Mouse (Mus musculus): ENCODE data around the gene Sptbn4. TPM values are rescaled to one million over a fixed set of nuclear protein-coding genes. Genes with fewer than 3 reads are reported as not detected.

Gene Sptbn4
- polyA plus RNA-seq, 1 experiment from 2014 or later, result 1.00 TPM

Other genes starting within 250 kb of the Sptbn4 start
- 8.5 and 10.8 TPM in 2 replicates for gene Itpkc, start 219.0 kb downstream of the Sptbn4 start, polyA plus RNA-seq (2014; fragmentation: Nextera tagmentation; extraction: Ambion mirVana)
- gene Coq8b, start 214.7 kb downstream of the Sptbn4 start, polyA plus RNA-seq (2014; fragmentation: Nextera tagmentation; extraction: Ambion mirVana), result 19.7 and 20.5 TPM in 2 replicates
- gene Numbl, start 189.3 kb downstream of the Sptbn4 start, polyA plus RNA-seq (2014; fragmentation: Nextera tagmentation; extraction: Ambion mirVana), result 15.0 and 16.5 TPM in 2 replicates
- 178 and 189 TPM in 2 replicates for gene Ltbp4, start 110.0 kb downstream of the Sptbn4 start, polyA plus RNA-seq (2014; fragmentation: Nextera tagmentation; extraction: Ambion mirVana)
- 41.5 and 41.6 TPM in 2 replicates for gene Shkbp1, start 91.7 kb downstream of the Sptbn4 start, polyA plus RNA-seq (2014; fragmentation: Nextera tagmentation; extraction: Ambion mirVana)
- 0.53 and 1.9 TPM in 2 replicates for gene Gm20479, start 90.3 kb downstream of the Sptbn4 start, polyA plus RNA-seq (2014; fragmentation: Nextera tagmentation; extraction: Ambion mirVana)
- gene Blvrb, start 292 bp upstream of the Sptbn4 start, polyA plus RNA-seq (2014; fragmentation: Nextera tagmentation; extraction: Ambion mirVana), result 67.3 and 78.3 TPM in 2 replicates
- 29.5 and 32.9 TPM in 2 replicates for gene Sertad3, start 26.1 kb upstream of the Sptbn4 start, polyA plus RNA-seq (2014; fragmentation: Nextera tagmentation; extraction: Ambion mirVana)
- 33.6 and 35.5 TPM in 2 replicates for gene Sertad1, start 39.2 kb upstream of the Sptbn4 start, polyA plus RNA-seq (2014; fragmentation: Nextera tagmentation; extraction: Ambion mirVana)
- 1.4 and 1.5 TPM in 2 replicates for gene Prx, start 51.6 kb upstream of the Sptbn4 start, polyA plus RNA-seq (2014; fragmentation: Nextera tagmentation; extraction: Ambion mirVana)
- 1.0 and 1.3 TPM in 2 replicates for gene Hipk4, start 75.6 kb upstream of the Sptbn4 start, polyA plus RNA-seq (2014; fragmentation: Nextera tagmentation; extraction: Ambion mirVana)
- gene Pld3, start 105.5 kb upstream of the Sptbn4 start, polyA plus RNA-seq (2014; fragmentation: Nextera tagmentation; extraction: Ambion mirVana), result 75.6 and 78.7 TPM in 2 replicates
- 17.6 and 18.4 TPM in 2 replicates for gene 2310022A10Rik, start 105.5 kb upstream of the Sptbn4 start, polyA plus RNA-seq (2014; fragmentation: Nextera tagmentation; extraction: Ambion mirVana)
- 88.8 and 91.5 TPM in 2 replicates for gene Akt2, start 143.9 kb upstream of the Sptbn4 start, polyA plus RNA-seq (2014; fragmentation: Nextera tagmentation; extraction: Ambion mirVana)
- gene Ttc9b, start 206.2 kb upstream of the Sptbn4 start, polyA plus RNA-seq (2014; fragmentation: Nextera tagmentation; extraction: Ambion mirVana), result 2.6 and 3.7 TPM in 2 replicates
- 4.5 and 9.2 TPM in 2 replicates for gene Map3k10, start 226.9 kb upstream of the Sptbn4 start, polyA plus RNA-seq (2014; fragmentation: Nextera tagmentation; extraction: Ambion mirVana)
- gene Zfp607b, start 241.7 kb upstream of the Sptbn4 start, polyA plus RNA-seq (2014; fragmentation: Nextera tagmentation; extraction: Ambion mirVana), result 2.9 and 3.3 TPM in 2 replicates